Mouse (Mus musculus) stomach, postnatal 0 days (tissue): ENCODE measurements around the gene Kifc3.

Experiments
- CTCF ChIP-seq: IDR thresholded peaks from 2 replicates; pipeline ENCODE4 v1.5.1; 2016; ENCODE audit warnings: antibody characterized with exemption, low read depth, mild to moderate bottlenecking, moderate library complexity
- EP300 ChIP-seq: optimal IDR thresholded peaks from 2 replicates; pipeline ENCODE3; 2016; ENCODE audit warnings: antibody characterized with exemption

DNA sequence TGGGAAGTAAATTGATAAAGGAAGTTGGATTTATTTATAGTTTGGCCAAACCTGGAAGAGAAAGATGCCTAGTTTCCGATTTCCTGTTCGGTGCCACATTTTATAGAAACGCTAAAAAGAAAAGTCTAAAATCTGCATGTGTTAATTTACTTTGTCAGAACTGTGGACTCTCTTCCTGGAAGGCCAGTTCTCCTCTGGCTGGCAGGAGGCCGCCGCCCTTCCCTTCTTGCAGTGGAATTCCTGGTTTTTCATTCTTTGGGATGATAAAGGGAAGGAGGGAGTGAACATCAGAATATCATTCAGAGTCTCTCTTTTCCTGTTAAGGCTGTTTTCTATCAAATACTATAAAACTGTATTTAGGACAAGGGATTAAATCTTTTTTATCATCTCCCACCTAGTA lies 15.0 kb downstream of the Kifc3 start:
- TF ChIP-seq CTCF (no peak), EP300 (no peak)
